Mouse (Mus musculus) liver, embryonic 14.5 days (tissue): ENCODE measurements at regions not wholly inside any gene's neighbourhood (a gene's known extent, or its start where the extent isn't known, plus 50 kb on each side); places are given as distances from the start of the nearest gene placed in this dataset.

ENCODE experiments used
- CTCF ChIP-seq: IDR thresholded peaks from 2 replicates; pipeline ENCODE4 v1.5.1; 2016; ENCODE audit warnings: antibody characterized with exemption, low read depth, control low read depth
- EP300 ChIP-seq: IDR thresholded peaks from 2 replicates; pipeline ENCODE4 v1.6.1; 2016; ENCODE audit warnings: antibody characterized with exemption, low read depth

GRCm38 (mm10) chr13:114226291-114226925, 161.7 kb downstream of the Ndufs4 start:
- no peak for TF ChIP-seq CTCF
- TF ChIP-seq EP300: no peak
